Mouse (Mus musculus) spleen, adult 2 months (tissue): ENCODE results near the gene Prickle1. TPM values are rescaled to one million over a fixed set of nuclear protein-coding genes. Genes with fewer than 3 reads are reported as not detected.
A peak's percentile ranks its signal among the peaks of the same experiment; 100 is the strongest.

Experiments
- DNase-seq, 2 experiments: peaks; one replicate each; pipeline versions ENCODE4 v3.0.0 to v3.0.0-alpha.2; 2012 to 2021; ENCODE audit warnings: low spot score in 2 of 2, low read depth in 1 of 2
- H3K27ac ChIP-seq: fragments of 200-500 bp; 2 replicates; pipeline ENCODE4 v1.5.1; 2012; ENCODE audit warnings: low read length, inconsistent platforms; ENCODE audit not compliant: insufficient read depth
- H3K27me3 ChIP-seq: fragments of 200-500 bp; 2 replicates; pipeline ENCODE4 v1.6.1; 2012; ENCODE audit warnings: mild to moderate bottlenecking, moderate library complexity, low read length, inconsistent platforms; ENCODE audit not compliant: control insufficient read depth, insufficient read depth
- H3K36me3 ChIP-seq: fragments of 200-500 bp; 2 replicates; pipeline ENCODE4 v1.6.1; 2012; ENCODE audit warnings: mild to moderate bottlenecking, low read length, inconsistent platforms; ENCODE audit not compliant: control insufficient read depth, insufficient read depth
- H3K4me1 ChIP-seq: fragments of 200-500 bp; 2 replicates; pipeline ENCODE4 v1.6.1; 2011; ENCODE audit warnings: inconsistent platforms; ENCODE audit not compliant: control insufficient read depth, insufficient read depth, insufficient read length
- H3K4me3 ChIP-seq: fragments of 200-500 bp; 2 replicates; pipeline ENCODE4 v1.5.1; 2011; ENCODE audit warnings: mild to moderate bottlenecking, inconsistent platforms; ENCODE audit not compliant: insufficient read depth, insufficient read length; ENCODE audit errors: extremely low read depth
- CTCF ChIP-seq: fragments of 200-500 bp; IDR thresholded peaks from 2 replicates; pipeline ENCODE4 v1.5.1; 2011; ENCODE audit warnings: mild to moderate bottlenecking, inconsistent platforms; ENCODE audit not compliant: insufficient read depth, insufficient read length, insufficient replicate concordance; ENCODE audit errors: extremely low read depth
- POLR2A ChIP-seq: fragments of 200-500 bp; IDR thresholded peaks from 2 replicates; pipeline ENCODE4 v1.6.1; 2011; ENCODE audit warnings: low read depth, low read length, inconsistent platforms
- WGBS: fragments of 180-500 bp; shearing (Covaris S2); methylation state at CpG from one replicate; pipeline ENCODE4 v1.1.7; 2018; 5-methylcytosine and 5-hydroxymethylcytosine counted together
- polyA plus RNA-seq: library from polyadenylated mRNA; depleted of rRNA; stranded (reverse); fragments of >200 nt; gene quantifications from 2 replicates; pipeline ENCODE4 v1.2.3, GENCODE M21; 2012

The Prickle1 gene
- polyA plus RNA-seq, 1 experiment = 3.8 TPM

GRCm38 (mm10) chr15:93519836-93520826 is 75.6 kb downstream of the Prickle1 start:
- DNase-seq = no peak
- no peak overlapping the region for H3K27ac ChIP-seq
- peaks cover 5% of the 10 kb centered on the region; the same call in 1 of the 2 replicates for H3K27me3 ChIP-seq
- no peak for TF ChIP-seq POLR2A
- no peak for TF ChIP-seq CTCF
- H3K36me3 ChIP-seq = no peaks in the 10 kb centered on the region
- H3K4me1 ChIP-seq = peaks cover 7% of the 10 kb centered on the region; the same call in 1 of the 2 replicates
- WGBS = 29% methylated on average over 17 of the region's 17 CpGs
- H3K4me3 ChIP-seq = no peak overlapping the region

GRCm38 (mm10) chr15:93518941-93519835 is 76.5 kb downstream of the Prickle1 start:
- peaks cover 7% of the 10 kb centered on the region; the same call in 1 of the 2 replicates for H3K4me1 ChIP-seq
- DNase-seq = peak in 1 of 2 experiments; percentile 67
- no peaks in the 10 kb centered on the region for H3K36me3 ChIP-seq
- no peak for TF ChIP-seq POLR2A
- peak; percentile 78 for TF ChIP-seq CTCF
- H3K4me3 ChIP-seq = peak overlapping the region; percentile 65
- H3K27me3 ChIP-seq = peaks cover 5% of the 10 kb centered on the region; the same call in 1 of the 2 replicates
- peak overlapping the region; percentile 39; the same call in 1 of the 2 replicates for H3K27ac ChIP-seq
- 1% methylated on average over 85 of the region's 85 CpGs for WGBS

GRCm38 (mm10) chr15:93518143-93518902 is 77.4 kb downstream of the Prickle1 start:
- peak overlapping the region; percentile 65; the same call in 1 of the 2 replicates for H3K4me3 ChIP-seq
- H3K27me3 ChIP-seq = peaks cover 5% of the 10 kb centered on the region; the same call in 1 of the 2 replicates
- WGBS = 4% methylated on average over 23 of the region's 23 CpGs
- TF ChIP-seq POLR2A (no peak), CTCF (no peak)
- H3K27ac ChIP-seq = peak overlapping the region; percentile 39; the same call in 1 of the 2 replicates
- no peaks in the 10 kb centered on the region for H3K36me3 ChIP-seq
- DNase-seq = no peak
- H3K4me1 ChIP-seq = peaks cover 7% of the 10 kb centered on the region; the same call in 1 of the 2 replicates

GRCm38 (mm10) chr15:93517022-93517565 is 78.6 kb downstream of the Prickle1 start:
- Histone ChIP-seq H3K36me3 (no peaks in the 10 kb centered on the region), H3K4me1 (peaks cover 7% of the 10 kb centered on the region; the same call in 1 of the 2 replicates), H3K27ac (no peak overlapping the region), H3K27me3 (peaks cover 5% of the 10 kb centered on the region; the same call in 1 of the 2 replicates), H3K4me3 (no peak overlapping the region)
- WGBS = 81% methylated on average over 11 of the region's 11 CpGs
- no peak for DNase-seq
- TF ChIP-seq CTCF = no peak
- no peak for TF ChIP-seq POLR2A

GRCm38 (mm10) chr15:93515316-93515715 is 80.4 kb downstream of the Prickle1 start:
- DNase-seq = no peak
- WGBS = 92% methylated on average over 9 of the region's 9 CpGs
- Histone ChIP-seq H3K27ac (no peak overlapping the region), H3K27me3 (peaks cover 5% of the 10 kb centered on the region; the same call in 1 of the 2 replicates), H3K36me3 (no peaks in the 10 kb centered on the region), H3K4me3 (no peak overlapping the region), H3K4me1 (peaks cover 7% of the 10 kb centered on the region; the same call in 1 of the 2 replicates)
- TF ChIP-seq CTCF (no peak), POLR2A (no peak)
